Mouse (Mus musculus) kidney, embryonic 16.5 days (tissue): ENCODE measurements around the gene Gm19402. TPM values are rescaled to one million over a fixed set of nuclear protein-coding genes. Genes with fewer than 3 reads are reported as not detected.

Source experiments
- ATAC-seq: fragments of 200-750 bp; cut with Nextera tagmentation; 2 replicates; pipeline ENCODE4 v1.8.0; 2017; ENCODE audit warnings: moderate TSS enrichment; ENCODE audit not compliant: low FRiP score, low TSS enrichment
- H3K27ac ChIP-seq: fragments of 300-500 bp; sonication (generic); 2 replicates; pipeline ENCODE4 v1.5.1; 2014; ENCODE audit warnings: low read length
- H3K27me3 ChIP-seq: fragments of 300-500 bp; sonication (generic); 2 replicates; pipeline ENCODE4 v1.6.1; 2014; ENCODE audit warnings: low read length, control low read depth, mixed read lengths; ENCODE audit not compliant: insufficient read depth
- H3K36me3 ChIP-seq: fragments of 300-500 bp; sonication (generic); 2 replicates; pipeline ENCODE4 v1.6.1; 2014; ENCODE audit warnings: low read length, control low read depth, mixed read lengths; ENCODE audit not compliant: insufficient read depth
- H3K4me1 ChIP-seq: fragments of 300-500 bp; sonication (generic); 2 replicates; pipeline ENCODE4 v1.6.1; 2014; ENCODE audit warnings: low read length, control low read depth, mixed read lengths; ENCODE audit not compliant: insufficient read depth
- H3K4me2 ChIP-seq: fragments of 300-500 bp; sonication (generic); replicated peaks from 2 replicates; pipeline ENCODE4 v1.6.1; 2014; ENCODE audit warnings: low read depth, low read length
- H3K4me3 ChIP-seq: fragments of 300-500 bp; sonication (generic); 2 replicates; pipeline ENCODE4 v1.5.1; 2014; ENCODE audit warnings: mild to moderate bottlenecking, low read length
- H3K9ac ChIP-seq: fragments of 300-500 bp; sonication (generic); replicated peaks from 2 replicates; pipeline ENCODE4 v1.6.1; 2014; ENCODE audit warnings: low read length
- H3K9me3 ChIP-seq: fragments of 300-500 bp; sonication (generic); 2 replicates; pipeline ENCODE4 v1.6.1; 2016; ENCODE audit warnings: low read length, control low read depth
- WGBS: fragments of 180-500 bp; shearing (Covaris S2); extraction: QIAGEN DNeasy Blood & Tissue Kit; methylation state at CpG from one replicate; pipeline ENCODE4 v1.1.7; 2014; 5-methylcytosine and 5-hydroxymethylcytosine counted together
- microRNA counts: library from miRNA; unstranded; fragments of <30 nt; microRNA quantifications from one replicate; lab custom pipeline; 2016
- microRNA-seq: library from miRNA; unstranded; fragments of <30 nt; microRNA quantifications from one replicate; pipeline ENCODE4, GENCODE M21; 2016
- polyA plus RNA-seq: library from polyadenylated mRNA; unstranded; fragments of >200 nt; fragmentation: Nextera tagmentation; extraction: Ambion mirVana; gene quantifications from 2 replicates; pipeline ENCODE4 v1.2.1, GENCODE M21; 2015

Gene Gm19402
- polyA plus RNA-seq, 1 experiment from 2014 or later = not detected

- H3K9me3 ChIP-seq = no peaks in the 10 kb centered on the region
- no peak overlapping the region for H3K9ac ChIP-seq
- 69% methylated on average over 7 of the region's 7 CpGs for WGBS
- no peak overlapping the region for H3K4me2 ChIP-seq
- H3K36me3 ChIP-seq = peaks cover 56% of the 10 kb centered on the region
- H3K27ac ChIP-seq = no peak overlapping the region
- ATAC-seq = no peak
- no peaks in the 10 kb centered on the region for H3K4me1 ChIP-seq
- no peak overlapping the region for H3K4me3 ChIP-seq
- H3K27me3 ChIP-seq = no peaks in the 10 kb centered on the region
Measured at GRCm38 (mm10) chr10:77643160-77643559, 47.4 kb downstream of the Gm19402 start.

MicroRNA genes within 50 kb of the gene (microRNA counts, 519-probe panel; counts per million panel counts)
- microRNA mmu-miR-1930 (lab: Ali Mortazavi, UCI) = 104 counts per million, percentile 35 among the panel's probes with 10 or more counts

Small RNA genes lying within 50 kb of the gene (microRNA-seq; reads per million reads assigned to microRNA genes)
- 7.7 reads per million, percentile 26 among the genes with 10 or more reads in this experiment for gene Mir1930

Other genes starting within 250 kb of the Gm19402 start
- gene Fam207a, start 175.0 kb downstream of the Gm19402 start, polyA plus RNA-seq = 36.5 and 36.6 TPM in 2 replicates
- gene Itgb2, start 160.5 kb downstream of the Gm19402 start, polyA plus RNA-seq = 1.6 and 1.7 TPM in 2 replicates
- 194 and 206 TPM in 2 replicates for gene Pttg1ip, start 109.0 kb downstream of the Gm19402 start, polyA plus RNA-seq
- 365 and 369 TPM in 2 replicates for gene Sumo3, start 84.7 kb downstream of the Gm19402 start, polyA plus RNA-seq
- gene Gm49325, start 84.6 kb downstream of the Gm19402 start, polyA plus RNA-seq = 2.2 TPM in 1 of 2 replicates, not detected in the other
- gene Ube2g2, start 68.5 kb downstream of the Gm19402 start, polyA plus RNA-seq = 78.8 and 90.2 TPM in 2 replicates
- 0.26 and 0.71 TPM in 2 replicates for gene Tspear, start 4.2 kb downstream of the Gm19402 start, polyA plus RNA-seq
- not detected in 2 replicates for gene Gm9508, start 6.5 kb upstream of the Gm19402 start, polyA plus RNA-seq
- not detected in 2 replicates for gene Gm10272, start 15.9 kb upstream of the Gm19402 start, polyA plus RNA-seq
- gene Gm10024, start 20.7 kb upstream of the Gm19402 start, polyA plus RNA-seq = not detected in 2 replicates
- gene Gm10142, start 25.1 kb upstream of the Gm19402 start, polyA plus RNA-seq = not detected in 2 replicates
- not detected in 2 replicates for gene Krtap12-1, start 29.8 kb upstream of the Gm19402 start, polyA plus RNA-seq
- gene Gm10100, start 35.7 kb upstream of the Gm19402 start, polyA plus RNA-seq = not detected in 2 replicates
- gene Gm18596, start 51.9 kb upstream of the Gm19402 start, polyA plus RNA-seq = not detected in 2 replicates
- gene Gm9736, start 60.6 kb upstream of the Gm19402 start, polyA plus RNA-seq = not detected in 2 replicates
- gene Gm3233, start 68.9 kb upstream of the Gm19402 start, polyA plus RNA-seq = not detected in 2 replicates
- gene Gm3238, start 80.6 kb upstream of the Gm19402 start, polyA plus RNA-seq = not detected in 2 replicates
- gene Gm7138, start 86.2 kb upstream of the Gm19402 start, polyA plus RNA-seq = not detected in 2 replicates
- gene Gm3250, start 91.8 kb upstream of the Gm19402 start, polyA plus RNA-seq = not detected in 2 replicates
- gene Gm7137, start 97.4 kb upstream of the Gm19402 start, polyA plus RNA-seq = not detected in 2 replicates
- gene Gm9639, start 104.3 kb upstream of the Gm19402 start, polyA plus RNA-seq = not detected in 2 replicates
- not detected in 2 replicates for gene Gm19668, start 108.4 kb upstream of the Gm19402 start, polyA plus RNA-seq
- gene Gm9507, start 121.1 kb upstream of the Gm19402 start, polyA plus RNA-seq = not detected in 2 replicates
- gene Gm2696, start 123.9 kb upstream of the Gm19402 start, polyA plus RNA-seq = not detected in 2 replicates
- not detected in 2 replicates for gene Krtap10-4, start 136.3 kb upstream of the Gm19402 start, polyA plus RNA-seq
- not detected in 2 replicates for gene Krtap10-10, start 145.2 kb upstream of the Gm19402 start, polyA plus RNA-seq
- not detected in 2 replicates for gene Gm36176, start 156.0 kb upstream of the Gm19402 start, polyA plus RNA-seq
- gene Gm10318, start 162.1 kb upstream of the Gm19402 start, polyA plus RNA-seq = not detected in 2 replicates
- not detected in 2 replicates for gene Gm3285, start 171.2 kb upstream of the Gm19402 start, polyA plus RNA-seq
- gene Lrrc3, start 211.8 kb upstream of the Gm19402 start, polyA plus RNA-seq = 4.6 and 4.9 TPM in 2 replicates